Mouse (Mus musculus) ES-Bruce4 (cell line): ENCODE results near the gene Srprb.
A peak's percentile ranks its signal among the peaks of the same experiment; 100 is the strongest.

Experiments
- CTCF ChIP-seq: IDR thresholded peaks from one replicate; pipeline ENCODE4 v1.8.1; 2011; ENCODE audit warnings: low read depth, low read length
- POLR2A ChIP-seq: IDR thresholded peaks from one replicate; pipeline ENCODE4 v1.8.1; 2011; ENCODE audit warnings: low read length; ENCODE audit not compliant: insufficient read depth

- peak; percentile 80 for TF ChIP-seq CTCF
- no peak for TF ChIP-seq POLR2A
Measured at GRCm38 (mm10) chr9:103225464-103225863, 23.5 kb upstream of the Srprb start.
